Mouse (Mus musculus) midbrain, embryonic 16.5 days (tissue): ENCODE measurements around the gene Tead4. TPM values are rescaled to one million over a fixed set of nuclear protein-coding genes. Genes with fewer than 3 reads are reported as not detected.

ENCODE experiments used
- ATAC-seq: fragments of 200-750 bp; cut with Nextera tagmentation; 2 replicates; pipeline ENCODE4 v1.8.0; 2017; ENCODE audit warnings: moderate TSS enrichment
- H3K27ac ChIP-seq: fragments of 300-500 bp; sonication (generic); 2 replicates; pipeline ENCODE4 v1.5.1; 2014; ENCODE audit warnings: mild to moderate bottlenecking, low read length, mixed read lengths
- H3K27me3 ChIP-seq: fragments of 300-500 bp; sonication (generic); 2 replicates; pipeline ENCODE4 v1.6.1; 2014; ENCODE audit warnings: low read depth, low read length, mixed read lengths; ENCODE audit not compliant: control insufficient read depth, insufficient read depth
- H3K36me3 ChIP-seq: fragments of 300-500 bp; sonication (generic); 2 replicates; pipeline ENCODE4 v1.6.1; 2014; ENCODE audit warnings: mild to moderate bottlenecking, low read length, moderate library complexity, mixed read lengths; ENCODE audit not compliant: control insufficient read depth, insufficient read depth
- H3K4me1 ChIP-seq: fragments of 300-500 bp; sonication (generic); 2 replicates; pipeline ENCODE4 v1.6.1; 2014; ENCODE audit warnings: mild to moderate bottlenecking, low read length, mixed read lengths; ENCODE audit not compliant: control insufficient read depth, insufficient read depth
- H3K4me2 ChIP-seq: fragments of 300-500 bp; sonication (generic); 2 replicates; pipeline ENCODE4 v1.6.1; 2014; ENCODE audit warnings: mild to moderate bottlenecking, low read length, mixed read lengths
- H3K4me3 ChIP-seq: fragments of 300-500 bp; sonication (generic); 2 replicates; pipeline ENCODE4 v1.5.1; 2014; ENCODE audit warnings: low read depth, mild to moderate bottlenecking, low read length, moderate library complexity, mixed read lengths
- H3K9ac ChIP-seq: fragments of 300-500 bp; sonication (generic); 2 replicates; pipeline ENCODE4 v1.6.1; 2014; ENCODE audit warnings: low read depth, low read length, mixed read lengths
- H3K9me3 ChIP-seq: fragments of 300-500 bp; sonication (generic); replicated peaks from 2 replicates; pipeline ENCODE4 v1.6.1; 2014; ENCODE audit warnings: mild to moderate bottlenecking, low read length, mixed read lengths; ENCODE audit not compliant: control insufficient read depth, poor library complexity, severe bottlenecking
- WGBS: fragments of 180-500 bp; shearing (Covaris S2); extraction: QIAGEN DNeasy Blood & Tissue Kit; methylation state at CpG from one replicate; pipeline ENCODE4 v1.1.7; 2014; 5-methylcytosine and 5-hydroxymethylcytosine counted together
- polyA plus RNA-seq: library from polyadenylated mRNA; unstranded; fragments of >200 nt; fragmentation: Nextera tagmentation; extraction: Ambion mirVana; gene quantifications from 2 replicates; pipeline ENCODE4 v1.2.1, GENCODE M21; 2015

The Tead4 gene
- polyA plus RNA-seq, 1 experiment from 2014 or later = 0.58 TPM

DNA sequence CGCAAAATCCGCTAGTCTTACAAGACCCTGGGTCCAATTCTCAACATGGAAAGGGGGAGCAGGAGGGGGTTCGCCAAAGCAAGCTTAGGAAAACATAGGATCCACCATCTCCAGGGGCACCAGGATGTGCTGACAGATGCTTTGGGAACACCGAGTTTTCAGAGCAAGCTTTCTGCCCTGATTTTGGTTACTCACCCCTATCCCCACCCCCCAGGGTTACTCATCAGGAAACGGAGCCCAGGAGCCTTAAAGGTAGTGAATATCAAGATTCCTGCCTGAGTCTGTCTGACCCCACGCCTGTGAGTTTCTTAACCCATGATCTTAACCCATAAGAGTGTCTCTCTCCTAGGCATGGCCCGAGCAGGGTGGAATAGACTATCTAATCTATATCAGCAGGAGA, 2.4 kb downstream of the Tead4 start:
- 53% methylated on average over 7 of the region's 7 CpGs for WGBS
- no peak overlapping the region for H3K4me3 ChIP-seq
- no peak overlapping the region for H3K4me2 ChIP-seq
- ATAC-seq = no peak
- no peak overlapping the region for H3K9ac ChIP-seq
- no peak overlapping the region for H3K27ac ChIP-seq
- no peaks in the 10 kb centered on the region for H3K9me3 ChIP-seq
- peaks cover 10% of the 10 kb centered on the region; the same call in 1 of the 2 replicates for H3K4me1 ChIP-seq
- no peaks in the 10 kb centered on the region for H3K36me3 ChIP-seq
- peaks cover 31% of the 10 kb centered on the region for H3K27me3 ChIP-seq

DNA sequence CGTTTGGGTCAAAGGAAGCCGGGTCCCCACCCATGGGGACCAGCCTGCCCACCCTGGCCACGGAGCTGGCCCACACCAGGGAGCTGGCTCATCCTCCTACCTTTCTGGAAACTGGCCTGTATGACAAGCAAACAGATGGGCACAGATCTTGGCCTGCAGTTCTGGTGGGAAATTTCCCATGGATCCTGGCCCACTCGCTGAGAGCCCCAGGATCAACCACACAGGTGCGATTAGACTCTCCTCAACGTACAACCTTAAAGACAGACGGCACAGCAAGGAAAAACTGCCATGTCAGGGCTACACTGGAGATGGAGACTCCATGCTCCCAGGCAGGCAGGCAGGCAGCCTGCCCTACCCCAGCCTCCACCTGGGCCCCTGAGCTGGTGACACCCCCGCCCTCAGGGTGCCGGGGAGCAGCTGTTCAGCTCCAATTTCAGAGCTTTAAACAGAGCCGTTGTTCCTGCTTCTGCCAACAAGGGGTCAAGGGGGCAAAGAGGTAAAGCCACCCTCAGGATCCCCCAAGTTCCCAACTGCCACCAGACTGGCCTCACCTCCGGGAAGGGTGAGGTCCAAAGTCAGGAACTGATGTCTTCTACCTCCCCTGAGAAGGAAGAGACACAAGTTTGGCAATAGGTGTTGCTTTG, 3.8 kb downstream of the Tead4 start:
- H3K4me1 ChIP-seq = peaks cover 10% of the 10 kb centered on the region; the same call in 1 of the 2 replicates
- H3K4me3 ChIP-seq = no peak overlapping the region
- H3K9ac ChIP-seq = no peak overlapping the region
- no peaks in the 10 kb centered on the region for H3K36me3 ChIP-seq
- 43% methylated on average over 11 of the region's 11 CpGs for WGBS
- no peaks in the 10 kb centered on the region for H3K9me3 ChIP-seq
- no peak overlapping the region for H3K27ac ChIP-seq
- ATAC-seq = no peak
- H3K27me3 ChIP-seq = peaks cover 26% of the 10 kb centered on the region
- H3K4me2 ChIP-seq = no peak overlapping the region

GRCm38 (mm10) chr6:128295876-128296749, 4.5 kb downstream of the Tead4 start:
- 0 out of 2 replicates have a peak, but pooled peaks have one; percentile 6 for ATAC-seq
- no peak overlapping the region for H3K9ac ChIP-seq
- 46% methylated on average over 6 of the region's 6 CpGs for WGBS

DNA sequence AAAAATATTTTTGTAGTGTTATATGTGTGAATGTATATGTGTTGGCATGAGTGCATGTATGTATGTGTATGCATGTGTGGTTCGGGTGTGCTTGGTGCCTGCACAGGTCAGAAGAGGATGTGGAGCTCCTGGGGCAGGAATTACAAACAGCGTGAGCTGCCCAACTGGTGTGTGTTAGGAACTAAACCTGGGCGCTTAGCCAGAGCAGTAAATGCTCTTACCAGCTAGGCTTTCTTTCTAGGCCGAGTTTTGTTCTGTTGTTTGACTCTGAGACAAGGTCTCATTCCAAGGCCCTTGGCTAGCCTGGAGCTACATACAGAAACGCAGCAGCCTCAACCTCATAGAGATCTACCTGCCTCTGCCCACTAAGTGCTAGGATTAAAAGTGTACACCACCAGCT, 9.3 kb downstream of the Tead4 start:
- H3K4me1 ChIP-seq = no peaks in the 10 kb centered on the region
- H3K9ac ChIP-seq = no peak overlapping the region
- H3K27ac ChIP-seq = no peak overlapping the region
- WGBS = 87% methylated on average over 5 of the region's 5 CpGs
- no peaks in the 10 kb centered on the region for H3K9me3 ChIP-seq
- H3K4me3 ChIP-seq = no peak overlapping the region
- no peaks in the 10 kb centered on the region for H3K36me3 ChIP-seq
- H3K27me3 ChIP-seq = no peaks in the 10 kb centered on the region
- ATAC-seq = no peak
- no peak overlapping the region for H3K4me2 ChIP-seq

More at GRCm38 (mm10) chr6:128295876-128296749, 4.5 kb downstream of the Tead4 start:
- no peaks in the 10 kb centered on the region for H3K9me3 ChIP-seq
- no peak overlapping the region for H3K4me3 ChIP-seq
- H3K4me2 ChIP-seq = no peak overlapping the region
- H3K36me3 ChIP-seq = no peaks in the 10 kb centered on the region
- no peak overlapping the region for H3K27ac ChIP-seq
- peaks cover 21% of the 10 kb centered on the region for H3K27me3 ChIP-seq
- H3K4me1 ChIP-seq = peaks cover 10% of the 10 kb centered on the region; the same call in 1 of the 2 replicates

- Histone ChIP-seq H3K27ac (no peak overlapping the region), H3K4me2 (no peak overlapping the region), H3K36me3 (no peaks in the 10 kb centered on the region), H3K9ac (no peak overlapping the region), H3K4me1 (peaks cover 5% of the 10 kb centered on the region; the same call in 1 of the 2 replicates), H3K9me3 (no peaks in the 10 kb centered on the region), H3K4me3 (no peak overlapping the region), H3K27me3 (no peaks in the 10 kb centered on the region)
- WGBS = 80% methylated on average over 6 of the region's 6 CpGs
- no peak for ATAC-seq
Measured at GRCm38 (mm10) chr6:128288681-128289080, 11.9 kb downstream of the Tead4 start.

GRCm38 (mm10) chr6:128285792-128286430, 14.7 kb downstream of the Tead4 start:
- Histone ChIP-seq H3K9me3 (no peaks in the 10 kb centered on the region), H3K4me1 (peaks cover 5% of the 10 kb centered on the region; the same call in 1 of the 2 replicates), H3K36me3 (no peaks in the 10 kb centered on the region), H3K9ac (no peak overlapping the region), H3K27me3 (no peaks in the 10 kb centered on the region), H3K27ac (no peak overlapping the region), H3K4me3 (no peak overlapping the region), H3K4me2 (peak overlapping the region; percentile 36)
- WGBS = 18% methylated on average over 16 of the region's 16 CpGs
- ATAC-seq = no peak

DNA sequence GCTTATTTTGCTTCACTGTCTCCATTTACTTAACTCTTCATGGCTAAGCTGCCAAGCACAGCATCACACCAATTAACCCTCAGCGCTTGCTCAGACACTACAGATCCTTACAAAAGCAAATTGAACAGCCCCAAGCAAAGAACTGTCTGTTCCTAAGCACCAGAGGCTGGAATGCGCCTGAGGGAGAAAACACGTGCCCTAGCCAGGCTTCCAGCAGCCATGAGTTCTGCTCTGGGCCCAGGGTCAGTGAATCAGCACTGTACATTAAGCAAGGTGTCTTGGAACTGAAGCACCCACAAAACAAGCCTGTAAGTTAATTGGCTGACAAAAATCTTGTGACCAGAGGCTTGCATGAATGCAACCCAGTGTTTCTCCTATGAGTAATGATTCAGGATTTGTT, 18.5 kb downstream of the Tead4 start:
- Histone ChIP-seq H3K27me3 (no peaks in the 10 kb centered on the region), H3K36me3 (no peaks in the 10 kb centered on the region), H3K4me1 (peaks cover 5% of the 10 kb centered on the region; the same call in 1 of the 2 replicates), H3K9ac (no peak overlapping the region), H3K27ac (no peak overlapping the region), H3K4me2 (no peak overlapping the region), H3K4me3 (no peak overlapping the region), H3K9me3 (no peaks in the 10 kb centered on the region)
- peak; percentile 57; the same call in 1 of the 2 replicates for ATAC-seq
- WGBS = 4% methylated on average over 3 of the region's 3 CpGs

DNA sequence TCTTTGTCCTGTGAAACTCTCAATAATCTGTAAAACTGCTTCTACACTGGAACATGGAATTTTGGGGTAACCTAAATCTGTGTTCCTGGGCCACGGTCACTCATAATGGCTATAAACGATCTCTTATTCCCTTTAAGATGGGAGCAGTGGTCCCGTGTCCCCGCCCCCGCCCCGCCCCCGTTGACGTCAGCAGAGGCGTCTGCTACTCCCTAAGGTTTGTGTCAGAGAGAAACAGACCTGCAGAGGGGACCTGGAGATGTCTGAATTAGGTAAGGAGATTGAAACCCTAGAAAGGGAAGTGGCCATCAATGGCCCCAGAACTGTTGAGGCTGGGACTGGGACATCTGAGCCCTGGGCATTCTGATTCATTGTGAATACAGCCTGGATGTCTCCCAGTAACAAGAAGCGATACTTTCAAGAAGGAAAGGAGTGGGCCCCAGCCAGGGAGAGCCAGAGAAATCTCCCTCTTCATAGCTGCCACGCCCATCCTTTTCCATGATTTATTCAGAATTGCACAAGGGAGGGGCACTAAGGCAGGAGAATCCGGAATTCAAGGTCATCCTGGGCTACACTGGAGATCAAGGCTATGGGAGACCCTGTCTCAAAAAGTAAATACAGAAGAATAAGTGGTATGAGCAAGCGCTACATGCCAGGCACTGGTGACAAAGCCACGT, 20.0 kb downstream of the Tead4 start:
- H3K4me1 ChIP-seq = peaks cover under 1% of the 10 kb centered on the region; the same call in 1 of the 2 replicates
- H3K36me3 ChIP-seq = no peaks in the 10 kb centered on the region
- no peak overlapping the region for H3K4me2 ChIP-seq
- no peak overlapping the region for H3K9ac ChIP-seq
- ATAC-seq = no peak
- no peaks in the 10 kb centered on the region for H3K27me3 ChIP-seq
- H3K27ac ChIP-seq = no peak overlapping the region
- H3K9me3 ChIP-seq = no peaks in the 10 kb centered on the region
- WGBS = 59% methylated on average over 14 of the region's 14 CpGs
- H3K4me3 ChIP-seq = no peak overlapping the region
